Mouse (Mus musculus) kidney, embryonic 14.5 days (tissue): ENCODE measurements around the gene Kcne1. TPM values are rescaled to one million over a fixed set of nuclear protein-coding genes. Genes with fewer than 3 reads are reported as not detected.

Experiments
- ATAC-seq: fragments of 200-750 bp; cut with Nextera tagmentation; 2 replicates; pipeline ENCODE4 v1.8.0; 2017; ENCODE audit warnings: moderate number of reproducible peaks, mild to moderate bottlenecking, moderate TSS enrichment, moderate library complexity; ENCODE audit not compliant: low FRiP score, low TSS enrichment
- H3K27ac ChIP-seq: fragments of 300-500 bp; sonication (generic); 2 replicates; pipeline ENCODE4 v1.5.1; 2014; ENCODE audit warnings: low read depth, mild to moderate bottlenecking, low read length, moderate library complexity, mixed read lengths
- H3K27me3 ChIP-seq: fragments of 300-500 bp; sonication (generic); 2 replicates; pipeline ENCODE4 v1.6.1; 2014; ENCODE audit warnings: mild to moderate bottlenecking, low read length; ENCODE audit not compliant: control insufficient read depth, insufficient read depth
- H3K36me3 ChIP-seq: fragments of 300-500 bp; sonication (generic); 2 replicates; pipeline ENCODE4 v1.6.1; 2014; ENCODE audit warnings: low read length, mixed read lengths; ENCODE audit not compliant: control insufficient read depth, insufficient read depth
- H3K4me1 ChIP-seq: fragments of 300-500 bp; sonication (generic); 2 replicates; pipeline ENCODE4 v1.6.1; 2014; ENCODE audit warnings: low read length, mixed read lengths; ENCODE audit not compliant: control insufficient read depth, insufficient read depth
- H3K4me2 ChIP-seq: fragments of 300-500 bp; sonication (generic); replicated peaks from 2 replicates; pipeline ENCODE4 v1.6.1; 2014; ENCODE audit warnings: low read depth, mild to moderate bottlenecking, low read length
- H3K4me3 ChIP-seq: fragments of 300-500 bp; sonication (generic); 2 replicates; pipeline ENCODE4 v1.5.1; 2014; ENCODE audit warnings: mild to moderate bottlenecking, low read length
- H3K9ac ChIP-seq: fragments of 300-500 bp; sonication (generic); 2 replicates; pipeline ENCODE4 v1.6.1; 2014; ENCODE audit warnings: low read depth, mild to moderate bottlenecking, low read length, moderate library complexity
- H3K9me3 ChIP-seq: fragments of 300-500 bp; sonication (generic); 2 replicates; pipeline ENCODE4 v1.6.1; 2016; ENCODE audit warnings: low read length; ENCODE audit not compliant: control insufficient read depth
- WGBS: fragments of 180-500 bp; shearing (Covaris S2); extraction: QIAGEN DNeasy Blood & Tissue Kit; methylation state at CpG from one replicate; pipeline ENCODE4 v1.1.7; 2014; 5-methylcytosine and 5-hydroxymethylcytosine counted together
- polyA plus RNA-seq: library from polyadenylated mRNA; unstranded; fragments of >200 nt; fragmentation: Nextera tagmentation; extraction: Ambion mirVana; gene quantifications from 2 replicates; pipeline ENCODE4 v1.2.1, GENCODE M21; 2014

Gene Kcne1
- polyA plus RNA-seq, 1 experiment from 2014 or later: 0.85 TPM

GRCm38 (mm10) chr16:92369260-92369659 is 10.0 kb upstream of the Kcne1 start:
- Histone ChIP-seq H3K9me3 (no peaks in the 10 kb centered on the region), H3K9ac (no peak overlapping the region), H3K27me3 (no peaks in the 10 kb centered on the region), H3K4me2 (no peak overlapping the region), H3K27ac (no peak overlapping the region), H3K36me3 (no peaks in the 10 kb centered on the region), H3K4me1 (no peaks in the 10 kb centered on the region), H3K4me3 (no peak overlapping the region)
- WGBS: 45% methylated on average over 2 of the region's 2 CpGs
- ATAC-seq: peak; percentile 69; the same call in 1 of the 2 replicates

DNA sequence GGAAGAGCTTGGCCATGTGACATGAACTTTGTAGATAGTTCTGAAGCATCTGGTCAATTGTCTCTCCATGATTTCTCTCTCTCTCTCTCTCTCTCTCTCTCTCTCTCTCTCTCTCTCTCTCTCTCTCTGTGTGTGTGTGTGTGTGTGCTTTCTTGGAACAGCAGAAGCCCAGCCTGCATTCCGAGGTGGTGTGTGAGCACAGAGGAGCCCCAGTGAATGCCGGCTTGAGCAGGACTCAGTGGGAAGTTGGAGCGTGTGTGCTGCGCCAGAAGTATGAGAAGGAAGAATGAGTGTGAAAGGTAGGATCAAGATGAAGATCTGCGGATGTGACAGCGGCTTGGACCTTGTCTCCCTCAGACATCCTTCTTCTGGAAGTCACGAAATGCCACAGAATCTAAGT is 6.2 kb upstream of the Kcne1 start:
- Histone ChIP-seq H3K36me3 (no peaks in the 10 kb centered on the region), H3K4me3 (no peak overlapping the region), H3K27ac (no peak overlapping the region), H3K4me1 (no peaks in the 10 kb centered on the region), H3K9ac (no peak overlapping the region), H3K9me3 (no peaks in the 10 kb centered on the region), H3K27me3 (no peaks in the 10 kb centered on the region), H3K4me2 (no peak overlapping the region)
- 75% methylated on average over 7 of the region's 7 CpGs for WGBS
- ATAC-seq: no peak

- H3K9ac ChIP-seq: no peak overlapping the region
- no peaks in the 10 kb centered on the region for H3K9me3 ChIP-seq
- no peaks in the 10 kb centered on the region for H3K36me3 ChIP-seq
- ATAC-seq: no peak
- no peak overlapping the region for H3K4me2 ChIP-seq
- no peaks in the 10 kb centered on the region for H3K27me3 ChIP-seq
- H3K4me1 ChIP-seq: peaks cover 26% of the 10 kb centered on the region
- no peak overlapping the region for H3K27ac ChIP-seq
- no peak overlapping the region for H3K4me3 ChIP-seq
- 63% methylated on average over 7 of the region's 7 CpGs for WGBS
Observed at GRCm38 (mm10) chr16:92360711-92361110, 1.4 kb upstream of the Kcne1 start.

GRCm38 (mm10) chr16:92358734-92359133 is 534 bp downstream of the Kcne1 start:
- no peak overlapping the region for H3K4me3 ChIP-seq
- WGBS: 20% methylated on average over 9 of the region's 9 CpGs
- H3K4me1 ChIP-seq: peaks cover 26% of the 10 kb centered on the region
- no peaks in the 10 kb centered on the region for H3K9me3 ChIP-seq
- no peaks in the 10 kb centered on the region for H3K27me3 ChIP-seq
- no peaks in the 10 kb centered on the region for H3K36me3 ChIP-seq
- no peak overlapping the region for H3K9ac ChIP-seq
- no peak overlapping the region for H3K27ac ChIP-seq
- H3K4me2 ChIP-seq: peak overlapping the region; percentile 17; the same call in 1 of the 2 replicates
- ATAC-seq: peak; percentile 60

- no peak overlapping the region for H3K9ac ChIP-seq
- peak; percentile 33; the same call in 1 of the 2 replicates for ATAC-seq
- H3K4me1 ChIP-seq: peaks cover 26% of the 10 kb centered on the region
- no peak overlapping the region for H3K4me2 ChIP-seq
- no peak overlapping the region for H3K27ac ChIP-seq
- 30% methylated on average over 10 of the region's 10 CpGs for WGBS
- H3K36me3 ChIP-seq: no peaks in the 10 kb centered on the region
- no peaks in the 10 kb centered on the region for H3K27me3 ChIP-seq
- H3K9me3 ChIP-seq: no peaks in the 10 kb centered on the region
- H3K4me3 ChIP-seq: no peak overlapping the region
Observed at GRCm38 (mm10) chr16:92357566-92357965, 1.7 kb downstream of the Kcne1 start.

DNA sequence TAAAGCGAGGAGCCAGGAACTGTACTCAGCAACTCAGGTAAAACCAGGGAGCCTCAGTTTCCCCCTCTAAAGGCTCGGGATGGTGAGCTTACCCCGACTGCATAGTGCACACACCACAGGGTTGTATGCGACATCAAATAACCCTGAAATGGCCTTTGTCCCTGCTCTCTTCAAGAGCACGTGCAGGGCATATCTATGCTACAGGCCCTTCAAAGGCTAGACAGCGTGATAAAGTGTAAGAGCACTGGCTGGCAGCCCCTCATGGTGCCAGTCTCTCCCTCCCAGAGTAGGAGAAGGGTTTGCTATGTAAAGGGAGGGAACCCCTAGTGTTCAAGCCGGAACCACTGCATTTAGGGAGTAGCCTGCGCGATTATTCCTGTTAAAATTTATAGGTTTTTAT is 2.2 kb downstream of the Kcne1 start:
- no peak overlapping the region for H3K27ac ChIP-seq
- H3K4me3 ChIP-seq: no peak overlapping the region
- H3K9ac ChIP-seq: no peak overlapping the region
- H3K9me3 ChIP-seq: no peaks in the 10 kb centered on the region
- no peak overlapping the region for H3K4me2 ChIP-seq
- no peaks in the 10 kb centered on the region for H3K36me3 ChIP-seq
- H3K27me3 ChIP-seq: no peaks in the 10 kb centered on the region
- WGBS: 67% methylated on average over 9 of the region's 9 CpGs
- H3K4me1 ChIP-seq: peaks cover 26% of the 10 kb centered on the region
- ATAC-seq: no peak

DNA sequence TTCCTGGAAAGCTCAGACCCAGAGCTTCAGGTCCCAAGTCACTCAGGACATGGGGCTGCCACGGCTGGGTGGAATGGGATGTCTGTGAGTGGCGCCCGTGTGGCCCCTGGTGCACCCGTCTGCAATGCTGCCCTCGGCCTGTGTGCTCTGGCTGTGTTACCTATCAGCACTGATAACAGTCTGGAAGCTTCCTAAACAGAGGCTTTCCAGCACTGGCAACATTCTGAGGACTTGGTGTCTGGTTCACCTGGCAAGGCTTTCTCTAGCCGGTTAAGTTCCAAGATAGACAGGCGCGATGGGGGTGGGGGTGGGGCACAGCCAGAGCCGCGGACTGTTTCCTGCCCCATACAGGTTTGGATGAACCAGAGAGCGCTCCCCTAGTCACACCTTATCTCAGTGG is 3.3 kb downstream of the Kcne1 start:
- Histone ChIP-seq H3K27ac (no peak overlapping the region), H3K9me3 (no peaks in the 10 kb centered on the region), H3K4me1 (peaks cover 26% of the 10 kb centered on the region), H3K4me2 (no peak overlapping the region), H3K4me3 (no peak overlapping the region), H3K36me3 (no peaks in the 10 kb centered on the region), H3K9ac (no peak overlapping the region), H3K27me3 (no peaks in the 10 kb centered on the region)
- ATAC-seq: no peak
- WGBS: 85% methylated on average over 11 of the region's 11 CpGs

GRCm38 (mm10) chr16:92355366-92355765 is 3.9 kb downstream of the Kcne1 start:
- ATAC-seq: no peak
- no peak overlapping the region for H3K27ac ChIP-seq
- no peak overlapping the region for H3K9ac ChIP-seq
- no peaks in the 10 kb centered on the region for H3K27me3 ChIP-seq
- no peaks in the 10 kb centered on the region for H3K9me3 ChIP-seq
- no peak overlapping the region for H3K4me2 ChIP-seq
- H3K4me3 ChIP-seq: no peak overlapping the region
- peaks cover 26% of the 10 kb centered on the region for H3K4me1 ChIP-seq
- WGBS: 69% methylated on average over 5 of the region's 5 CpGs
- no peaks in the 10 kb centered on the region for H3K36me3 ChIP-seq

GRCm38 (mm10) chr16:92353897-92354296 is 5.4 kb downstream of the Kcne1 start:
- Histone ChIP-seq H3K9me3 (no peaks in the 10 kb centered on the region), H3K9ac (no peak overlapping the region), H3K4me1 (peaks cover 22% of the 10 kb centered on the region), H3K4me2 (no peak overlapping the region), H3K36me3 (no peaks in the 10 kb centered on the region), H3K4me3 (no peak overlapping the region), H3K27ac (no peak overlapping the region), H3K27me3 (no peaks in the 10 kb centered on the region)
- ATAC-seq: no peak
- WGBS: 55% methylated on average over 2 of the region's 2 CpGs
